Mouse (Mus musculus): ENCODE results near the gene Rapgef5. TPM values are rescaled to one million over a fixed set of nuclear protein-coding genes. Genes with fewer than 3 reads are reported as not detected.
"Not testable (repeated sequence)": the region's sequence is repeated elsewhere in the genome, so short reads cannot be mapped to it uniquely, and the experiment has no call there.

The Rapgef5 gene
- polyA plus RNA-seq, 1 experiment from 2014 or later: 9.0 TPM

- no peak overlapping the region for H3K4me3 ChIP-seq
- ATAC-seq (ENCODE audit: insufficient number of reproducible peaks, insufficient read depth, low FRiP score, low TSS enrichment, low read depth): no peak
- no peak overlapping the region for H3K4me2 ChIP-seq
- no peaks in the 10 kb centered on the region for H3K27me3 ChIP-seq
- no peaks in the 10 kb centered on the region for H3K4me1 ChIP-seq
- no peaks in the 10 kb centered on the region for H3K36me3 ChIP-seq
- no peaks in the 10 kb centered on the region for H3K9me3 ChIP-seq
- H3K27ac ChIP-seq: no peak overlapping the region
- WGBS: 23% methylated on average over 2 of the region's 2 CpGs
- H3K9ac ChIP-seq: no peak overlapping the region
These were observed 265.1 kb downstream of the Rapgef5 start for GRCm38 (mm10) chr12:117781360-117781759.

- ATAC-seq (ENCODE audit: insufficient number of reproducible peaks, insufficient read depth, low FRiP score, low TSS enrichment, low read depth): no peak
- Histone ChIP-seq H3K4me3 (no peak overlapping the region), H3K4me2 (no peak overlapping the region), H3K9ac (no peak overlapping the region), H3K36me3 (no peaks in the 10 kb centered on the region), H3K9me3 (no peaks in the 10 kb centered on the region), H3K27ac (no peak overlapping the region), H3K27me3 (peaks cover 7% of the 10 kb centered on the region; the same call in 1 of the 2 replicates), H3K4me1 (peaks cover 2% of the 10 kb centered on the region; the same call in 1 of the 2 replicates)
- WGBS: 58% methylated on average over 1 of the region's 1 CpGs
These were observed 267.1 kb downstream of the Rapgef5 start for GRCm38 (mm10) chr12:117783426-117783825.

GRCm38 (mm10) chr12:117786621-117787020 lies 270.3 kb downstream of the Rapgef5 start:
- WGBS: 20% methylated on average over 6 of the region's 6 CpGs
- ATAC-seq (ENCODE audit: insufficient number of reproducible peaks, insufficient read depth, low FRiP score, low TSS enrichment, low read depth): no peak

GRCm38 (mm10) chr12:117788513-117789011 lies 272.3 kb downstream of the Rapgef5 start:
- Histone ChIP-seq H3K4me2 (peak overlapping the region; percentile 68), H3K4me1 (peaks cover 12% of the 10 kb centered on the region; the same call in 1 of the 2 replicates), H3K27ac (no peak overlapping the region), H3K27me3 (peaks cover 7% of the 10 kb centered on the region; the same call in 1 of the 2 replicates), H3K36me3 (no peaks in the 10 kb centered on the region), H3K9me3 (no peaks in the 10 kb centered on the region), H3K9ac (peak overlapping the region; percentile 58), H3K4me3 (peak overlapping the region; percentile 38)
- 9% methylated on average over 24 of the region's 24 CpGs for WGBS
- ATAC-seq (ENCODE audit: insufficient number of reproducible peaks, insufficient read depth, low FRiP score, low TSS enrichment, low read depth): no peak

More at GRCm38 (mm10) chr12:117786621-117787020, 270.3 kb downstream of the Rapgef5 start:
- Histone ChIP-seq H3K4me1 (peaks cover 12% of the 10 kb centered on the region; the same call in 1 of the 2 replicates), H3K27ac (no peak overlapping the region), H3K9me3 (no peaks in the 10 kb centered on the region), H3K36me3 (no peaks in the 10 kb centered on the region), H3K9ac (no peak overlapping the region), H3K27me3 (peaks cover 7% of the 10 kb centered on the region; the same call in 1 of the 2 replicates), H3K4me2 (no peak overlapping the region), H3K4me3 (no peak overlapping the region)

GRCm38 (mm10) chr12:117789017-117789416 lies 272.7 kb downstream of the Rapgef5 start:
- peaks cover 12% of the 10 kb centered on the region; the same call in 1 of the 2 replicates for H3K4me1 ChIP-seq
- peak overlapping the region; percentile 68 for H3K4me2 ChIP-seq
- no peak for ATAC-seq (ENCODE audit: insufficient number of reproducible peaks, insufficient read depth, low FRiP score, low TSS enrichment, low read depth)
- no peaks in the 10 kb centered on the region for H3K9me3 ChIP-seq
- no peak overlapping the region for H3K27ac ChIP-seq
- H3K4me3 ChIP-seq: peak overlapping the region; percentile 38
- peaks cover 7% of the 10 kb centered on the region; the same call in 1 of the 2 replicates for H3K27me3 ChIP-seq
- no peaks in the 10 kb centered on the region for H3K36me3 ChIP-seq
- WGBS: 19% methylated on average over 7 of the region's 7 CpGs
- no peak overlapping the region for H3K9ac ChIP-seq

- Histone ChIP-seq H3K4me2 (no peak overlapping the region), H3K4me1 (no peaks in the 10 kb centered on the region), H3K9me3 (no peaks in the 10 kb centered on the region), H3K27ac (no peak overlapping the region), H3K27me3 (no peaks in the 10 kb centered on the region), H3K4me3 (no peak overlapping the region), H3K36me3 (no peaks in the 10 kb centered on the region), H3K9ac (no peak overlapping the region)
- 82% methylated on average over 4 of the region's 4 CpGs for WGBS
- ATAC-seq (ENCODE audit: insufficient number of reproducible peaks, insufficient read depth, low FRiP score, low TSS enrichment, low read depth): no peak
These were observed 279.0 kb downstream of the Rapgef5 start for GRCm38 (mm10) chr12:117795303-117795702.

GRCm38 (mm10) chr12:117803989-117804388 lies 287.7 kb downstream of the Rapgef5 start, which contains the start of gene Cdca7l:
Gene Cdca7l, plus strand, starts transcription at chr12:117804289.
- 90% methylated on average over 1 of the region's 6 CpGs for WGBS
- H3K36me3 ChIP-seq; H3K27ac ChIP-seq; H3K4me3 ChIP-seq; H3K9ac ChIP-seq; H3K4me2 ChIP-seq; ATAC-seq (ENCODE audit: insufficient number of reproducible peaks, insufficient read depth, low FRiP score, low TSS enrichment, low read depth); H3K9me3 ChIP-seq; H3K27me3 ChIP-seq: not testable (repeated sequence)
- H3K4me1 ChIP-seq: peaks cover 17% of the 10 kb centered on the region

- Histone ChIP-seq H3K27me3 (0 out of 2 replicates have a peak, but pooled peaks cover 3% of the 10 kb centered on the region), H3K4me3 (no peak overlapping the region), H3K36me3 (no peaks in the 10 kb centered on the region), H3K9ac (no peak overlapping the region), H3K4me2 (no peak overlapping the region), H3K27ac (no peak overlapping the region), H3K4me1 (peaks cover 24% of the 10 kb centered on the region), H3K9me3 (no peaks in the 10 kb centered on the region)
- WGBS: 71% methylated on average over 4 of the region's 4 CpGs
- ATAC-seq (ENCODE audit: insufficient number of reproducible peaks, insufficient read depth, low FRiP score, low TSS enrichment, low read depth): no peak
These were observed 289.3 kb downstream of the Rapgef5 start for GRCm38 (mm10) chr12:117805576-117805975.

- peaks cover 24% of the 10 kb centered on the region for H3K4me1 ChIP-seq
- H3K4me3 ChIP-seq: no peak overlapping the region
- no peak for ATAC-seq (ENCODE audit: insufficient number of reproducible peaks, insufficient read depth, low FRiP score, low TSS enrichment, low read depth)
- H3K36me3 ChIP-seq: no peaks in the 10 kb centered on the region
- no peak overlapping the region for H3K9ac ChIP-seq
- no peak overlapping the region for H3K4me2 ChIP-seq
- H3K9me3 ChIP-seq: no peaks in the 10 kb centered on the region
- 0 out of 2 replicates have a peak, but pooled peaks cover 3% of the 10 kb centered on the region for H3K27me3 ChIP-seq
- H3K27ac ChIP-seq: no peak overlapping the region
- 56% methylated on average over 12 of the region's 12 CpGs for WGBS
These were observed 289.8 kb downstream of the Rapgef5 start for GRCm38 (mm10) chr12:117806007-117806451.

- Histone ChIP-seq H3K4me3 (no peak overlapping the region), H3K4me1 (peaks cover 24% of the 10 kb centered on the region), H3K36me3 (no peaks in the 10 kb centered on the region), H3K27ac (no peak overlapping the region), H3K9ac (no peak overlapping the region), H3K9me3 (no peaks in the 10 kb centered on the region), H3K4me2 (no peak overlapping the region), H3K27me3 (0 out of 2 replicates have a peak, but pooled peaks cover 3% of the 10 kb centered on the region)
- no peak for ATAC-seq (ENCODE audit: insufficient number of reproducible peaks, insufficient read depth, low FRiP score, low TSS enrichment, low read depth)
- WGBS: 66% methylated on average over 4 of the region's 4 CpGs
These were observed 290.2 kb downstream of the Rapgef5 start for GRCm38 (mm10) chr12:117806470-117806869.

GRCm38 (mm10) chr12:117807637-117808036 lies 291.4 kb downstream of the Rapgef5 start:
- Histone ChIP-seq H3K36me3 (no peaks in the 10 kb centered on the region), H3K4me2 (peak overlapping the region; percentile 43), H3K4me1 (peaks cover 24% of the 10 kb centered on the region), H3K4me3 (no peak overlapping the region), H3K9me3 (no peaks in the 10 kb centered on the region), H3K9ac (no peak overlapping the region), H3K27ac (no peak overlapping the region), H3K27me3 (0 out of 2 replicates have a peak, but pooled peaks cover 3% of the 10 kb centered on the region)
- 40% methylated on average over 12 of the region's 12 CpGs for WGBS
- no peak for ATAC-seq (ENCODE audit: insufficient number of reproducible peaks, insufficient read depth, low FRiP score, low TSS enrichment, low read depth)

Data from embryonic facial prominence, embryonic 13.5 days (tissue).